Mouse (Mus musculus): ENCODE measurements at regions not wholly inside any gene's neighbourhood (a gene's known extent, or its start where the extent isn't known, plus 50 kb on each side); places are given as distances from the start of the nearest gene placed in this dataset.

DNA sequence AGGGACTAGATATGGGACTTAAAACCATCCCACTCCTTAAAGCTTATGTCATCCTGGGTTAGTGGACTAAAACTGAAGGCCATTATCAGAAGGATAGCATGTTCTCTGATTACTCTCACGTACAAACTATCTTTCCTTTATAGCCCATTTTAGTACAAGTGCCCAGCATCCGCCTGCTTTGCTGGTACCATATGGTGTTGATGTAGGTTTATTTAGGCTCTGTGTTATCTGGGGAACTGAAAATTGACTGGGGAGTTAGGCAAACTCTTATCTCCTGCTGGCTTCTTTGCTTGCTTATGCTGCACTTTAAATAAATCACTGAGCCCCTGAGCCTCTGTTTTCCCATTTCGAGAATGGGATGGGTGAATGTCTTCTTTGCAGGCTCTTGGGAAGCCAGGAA, 485.4 kb upstream of the Kif2a start:
- TF ChIP-seq CTCF (IDR thresholded peaks at IDR 0.05; ENCODE audit: extremely low read depth, insufficient read depth, low read length), result no peak
- no peak for TF ChIP-seq POLR2A (IDR thresholded peaks at IDR 0.05; ENCODE audit: extremely low read depth, insufficient read depth, low read length)

Measured in cortical plate, adult 2 months (tissue).